Mouse (Mus musculus): ENCODE measurements at regions not wholly inside any gene's neighbourhood (a gene's known extent, or its start where the extent isn't known, plus 50 kb on each side); places are given as distances from the start of the nearest gene placed in this dataset.

GRCm38 (mm10) chr9:116343086-116343481 lies 167.9 kb upstream of the Tgfbr2 start:
- no peak for TF ChIP-seq CTCF (IDR thresholded peaks at IDR 0.05; ENCODE audit: low read depth)
- no peak for TF ChIP-seq EP300 (optimal IDR thresholded peaks at IDR 0.05)
